Mouse (Mus musculus) activated CD4-positive, CD25-positive, alpha-beta regulatory T cell, adult 4 months (primary cell): ENCODE data around the gene Glce. TPM values are rescaled to one million over a fixed set of nuclear protein-coding genes. Genes with fewer than 3 reads are reported as not detected.

Source experiments
- ATAC-seq: one replicate; pipeline ENCODE4 v1.8.0; 2017
- polyA plus RNA-seq, 2 experiments: library from polyadenylated mRNA; unstranded; fragments of 100-300 nt; shearing (Covaris generic); gene quantifications; one replicate each; pipeline ENCODE4 v1.2.1; 2017

The Glce gene
- polyA plus RNA-seq, 2 experiments from 2014 or later: 4.7 to 5.4 TPM

- no peak for ATAC-seq
Measured at GRCm38 (mm10) chr9:62121551-62122447, 656 bp downstream of the Glce start.

GRCm38 (mm10) chr9:62118754-62119153, 3.7 kb downstream of the Glce start:
- no peak for ATAC-seq

GRCm38 (mm10) chr9:62115826-62116225, 6.6 kb downstream of the Glce start:
- no peak for ATAC-seq

- ATAC-seq: no peak
Measured at GRCm38 (mm10) chr9:62096603-62097002, 25.9 kb downstream of the Glce start.

GRCm38 (mm10) chr9:62091604-62092003, 30.9 kb downstream of the Glce start:
- ATAC-seq: no peak

GRCm38 (mm10) chr9:62085548-62085947, 36.9 kb downstream of the Glce start:
- ATAC-seq: no peak

- no peak for ATAC-seq
Measured at GRCm38 (mm10) chr9:62084896-62085295, 37.6 kb downstream of the Glce start.

- ATAC-seq: no peak
Measured at GRCm38 (mm10) chr9:62082986-62083385, 39.5 kb downstream of the Glce start.

GRCm38 (mm10) chr9:62081542-62081941, 40.9 kb downstream of the Glce start:
- no peak for ATAC-seq

GRCm38 (mm10) chr9:62080028-62080760, 42.3 kb downstream of the Glce start:
- no peak for ATAC-seq

GRCm38 (mm10) chr9:62062234-62062633, 60.2 kb downstream of the Glce start:
- ATAC-seq: no peak

- no peak for ATAC-seq
Measured at GRCm38 (mm10) chr9:62060431-62060830, 62.0 kb downstream of the Glce start.

- no peak for ATAC-seq
Measured at GRCm38 (mm10) chr9:62059941-62060340, 62.5 kb downstream of the Glce start.

GRCm38 (mm10) chr9:62057881-62058506, 64.5 kb downstream of the Glce start:
- ATAC-seq: peak; percentile 36

- no peak for ATAC-seq
Measured at GRCm38 (mm10) chr9:62056206-62056605, 66.2 kb downstream of the Glce start.

GRCm38 (mm10) chr9:62050801-62051200, 71.7 kb downstream of the Glce start:
- ATAC-seq: no peak

- no peak for ATAC-seq
Measured at GRCm38 (mm10) chr9:62049166-62049565, 73.3 kb downstream of the Glce start.

GRCm38 (mm10) chr9:62042167-62042566, 80.3 kb downstream of the Glce start:
- ATAC-seq: no peak

GRCm38 (mm10) chr9:62040008-62040608, 82.3 kb downstream of the Glce start:
- no peak for ATAC-seq

- no peak for ATAC-seq
Measured at GRCm38 (mm10) chr9:62035806-62036205, 86.6 kb downstream of the Glce start.

- no peak for ATAC-seq
Measured at GRCm38 (mm10) chr9:62032206-62032605, 90.2 kb downstream of the Glce start.

GRCm38 (mm10) chr9:62028072-62028471, 94.4 kb downstream of the Glce start:
- ATAC-seq: no peak

- ATAC-seq: no peak
Measured at GRCm38 (mm10) chr9:62026600-62026999, 95.9 kb downstream of the Glce start, which contains the start of gene Paqr5. Gene Paqr5, minus strand, starts transcription at chr9:62026856.
